Mouse (Mus musculus) hematopoietic stem cell, adult 5-6 weeks (primary cell): Measurements from ENCODE around the gene Skil. TPM values are rescaled to one million over a fixed set of nuclear protein-coding genes. Genes with fewer than 3 reads are reported as not detected.
A peak's percentile ranks its signal among the peaks of the same experiment; 100 is the strongest.

Experiments used
- ATAC-seq, 2 experiments: fragments of 125-278 bp in 1 of 2; replicated peaks in 1 of 2; 2 replicates each; pipeline ENCODE4 v1.8.0; 2016 to 2017; ENCODE audit warnings: inconsistent platforms in 2 of 2, mild to moderate bottlenecking in 2 of 2, moderate number of reproducible peaks in 2 of 2, low read depth in 1 of 2, moderate TSS enrichment in 1 of 2; ENCODE audit not compliant: low FRiP score in 2 of 2, poor library complexity in 2 of 2, severe bottlenecking in 2 of 2, insufficient read depth in 1 of 2, low TSS enrichment in 1 of 2
- total RNA-seq: library from RNA; stranded (forward); fragments of 172-1452, 232-1000 nt; gene quantifications from 2 replicates; pipeline ENCODE4 v1.2.3, GENCODE M21; 2017

Skil gene
- total RNA-seq, 1 experiment from 2014 or later, result 65.2 TPM

DNA sequence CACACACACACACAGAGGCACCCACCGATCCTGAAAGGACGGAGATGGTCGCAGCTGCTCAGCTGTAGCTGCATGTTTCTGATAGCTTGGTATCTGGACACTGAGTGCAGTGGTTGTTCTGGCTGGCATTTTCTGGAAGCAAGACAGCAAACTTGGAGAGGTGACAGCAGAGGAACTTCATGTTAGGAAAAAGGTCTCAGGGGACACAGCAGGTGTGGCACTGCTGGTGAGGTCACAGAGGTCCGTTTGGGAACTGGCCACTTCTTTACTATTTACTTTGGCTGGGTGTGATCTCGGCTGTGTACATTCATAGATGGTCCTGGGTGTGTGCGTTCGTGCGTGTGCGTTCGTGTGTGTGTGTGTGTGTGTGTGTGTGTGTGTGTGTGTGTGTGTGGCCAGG is 15.4 kb upstream of the Skil start:
- no peak for ATAC-seq

DNA sequence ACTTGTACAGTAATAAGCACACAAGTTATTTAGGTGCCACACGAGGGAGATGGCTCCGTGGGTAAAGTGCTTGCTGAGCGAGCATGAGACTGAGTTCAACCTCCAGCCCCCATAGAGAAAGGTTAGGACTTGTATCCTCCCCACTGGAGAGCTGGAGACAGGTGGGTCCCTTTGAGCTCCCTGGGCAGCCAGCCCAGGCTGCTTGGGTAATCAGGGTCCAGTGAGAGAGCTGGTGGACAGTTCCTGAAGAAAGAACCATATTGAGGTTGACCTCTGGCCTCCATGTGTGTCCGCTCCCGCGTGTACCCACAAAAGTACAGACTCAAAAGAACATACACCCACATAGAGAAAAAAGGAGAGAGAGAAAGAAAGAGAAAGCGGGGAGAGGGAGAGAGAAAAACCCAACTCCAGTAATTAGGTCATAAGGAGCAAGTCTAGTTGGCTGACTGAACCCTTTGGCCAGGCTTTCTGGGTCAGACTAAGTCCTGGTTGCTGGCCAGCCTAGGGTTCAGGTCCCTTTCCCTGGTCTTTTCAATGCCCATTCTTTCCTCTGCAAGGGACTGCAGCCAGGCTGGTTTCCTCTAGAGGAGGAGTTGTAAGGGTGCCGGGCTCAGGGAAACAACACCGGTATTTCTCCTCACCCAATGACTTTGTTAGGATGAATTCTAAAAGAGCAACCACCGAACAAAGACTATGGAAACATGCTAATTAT is 13.9 kb upstream of the Skil start:
- ATAC-seq, result no peak

- no peak for ATAC-seq
These were observed 11.9 kb upstream of the Skil start for GRCm38 (mm10) chr3:31082838-31083506.

GRCm38 (mm10) chr3:31083507-31084245 is 11.2 kb upstream of the Skil start:
- ATAC-seq, result peak; percentile 99 to 100

DNA sequence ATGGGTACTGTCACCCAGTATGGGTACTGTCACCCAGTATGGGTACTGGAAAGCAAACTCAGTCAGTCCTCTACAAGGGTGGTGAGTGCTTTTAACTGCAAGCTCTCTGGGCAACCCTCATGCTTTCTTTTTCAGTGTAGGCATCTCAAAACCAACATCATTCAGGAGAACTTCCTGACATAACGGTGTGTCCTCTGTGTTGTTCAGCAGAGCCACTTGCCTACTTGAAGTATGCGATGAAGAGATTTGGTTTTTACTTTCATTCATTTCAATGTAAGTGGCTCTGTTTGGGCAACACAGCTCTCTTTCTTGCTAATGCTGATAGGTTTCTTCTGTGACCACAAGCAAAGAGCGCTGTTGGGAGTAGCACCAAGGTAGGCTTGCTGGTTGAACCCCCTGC is 9.9 kb upstream of the Skil start:
- no peak for ATAC-seq

GRCm38 (mm10) chr3:31088789-31089775 is 5.8 kb upstream of the Skil start:
- no peak for ATAC-seq

GRCm38 (mm10) chr3:31089956-31090355 is 4.9 kb upstream of the Skil start:
- peak; percentile 23 to 28; a peak in 3 of 4 replicates for ATAC-seq

- ATAC-seq, result peak in 1 of 2 experiments; percentile 7; a peak in 1 of 4 replicates
These were observed 1.7 kb upstream of the Skil start for GRCm38 (mm10) chr3:31093196-31093595.

- peak; percentile 54 to 57 for ATAC-seq
These were observed 1.1 kb upstream of the Skil start for GRCm38 (mm10) chr3:31093627-31094351.

DNA sequence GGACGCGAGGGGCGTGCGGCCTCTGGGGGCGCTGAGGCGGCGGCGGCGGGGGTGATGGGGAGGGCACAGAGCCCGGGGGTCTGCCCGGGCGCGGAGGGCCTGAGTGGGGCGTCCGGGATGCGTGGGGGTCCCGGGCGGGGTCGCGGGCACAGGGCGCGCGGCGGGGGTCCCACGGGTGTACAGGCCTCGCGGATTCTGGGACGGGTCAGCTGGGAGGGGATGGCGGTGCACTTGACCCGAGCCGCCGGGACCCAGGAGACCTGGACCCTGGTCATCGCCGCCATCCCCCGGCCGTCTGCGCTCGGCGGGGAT is 277 bp downstream of the Skil start:
- no peak for ATAC-seq

- ATAC-seq, result peak; percentile 17 to 33
These were observed 765 bp downstream of the Skil start for GRCm38 (mm10) chr3:31095491-31096154.

DNA sequence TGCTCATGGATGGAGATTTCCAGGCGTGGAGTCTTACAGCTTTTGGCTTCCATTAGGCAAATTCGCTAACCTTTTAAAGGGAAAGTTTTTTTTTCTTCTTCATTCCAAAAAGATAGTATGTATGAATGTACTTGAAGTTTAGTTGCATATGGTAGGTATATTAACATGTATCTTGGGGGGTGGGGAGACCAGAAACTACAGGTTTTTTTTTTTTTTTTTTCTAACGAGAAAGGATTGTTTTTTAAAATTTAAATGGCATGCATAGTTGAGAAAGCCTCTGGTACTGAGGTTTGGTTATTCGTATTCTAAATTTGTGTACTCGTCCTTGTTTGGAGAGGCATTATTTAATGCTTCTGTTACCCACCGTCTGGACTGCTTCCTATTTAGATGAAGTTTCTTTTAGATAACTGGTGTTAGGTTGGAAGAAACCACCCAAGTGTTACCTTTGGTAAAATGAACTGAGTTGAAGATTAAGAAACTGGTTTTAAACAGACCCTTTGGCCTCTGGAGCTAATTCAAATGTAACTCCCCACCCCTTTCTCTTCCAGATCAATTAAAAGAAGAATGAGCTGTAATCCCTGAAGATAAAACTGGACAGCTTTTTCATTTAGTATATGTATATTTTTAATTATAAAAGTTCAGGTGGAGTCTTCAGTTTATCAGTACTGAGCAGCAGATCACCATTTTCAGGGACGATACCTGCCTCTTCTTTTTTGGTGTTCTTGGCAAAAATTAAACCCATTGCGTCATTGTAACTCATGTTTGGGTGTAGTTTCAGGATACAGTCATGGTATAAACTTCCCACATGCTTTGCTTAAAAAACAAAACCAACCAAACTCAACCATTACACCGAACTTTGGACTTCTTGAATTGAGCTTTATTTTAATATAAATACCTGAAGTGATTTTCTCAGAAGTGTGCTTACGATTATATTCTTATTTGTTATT is 1.6 kb downstream of the Skil start:
- ATAC-seq, result no peak

DNA sequence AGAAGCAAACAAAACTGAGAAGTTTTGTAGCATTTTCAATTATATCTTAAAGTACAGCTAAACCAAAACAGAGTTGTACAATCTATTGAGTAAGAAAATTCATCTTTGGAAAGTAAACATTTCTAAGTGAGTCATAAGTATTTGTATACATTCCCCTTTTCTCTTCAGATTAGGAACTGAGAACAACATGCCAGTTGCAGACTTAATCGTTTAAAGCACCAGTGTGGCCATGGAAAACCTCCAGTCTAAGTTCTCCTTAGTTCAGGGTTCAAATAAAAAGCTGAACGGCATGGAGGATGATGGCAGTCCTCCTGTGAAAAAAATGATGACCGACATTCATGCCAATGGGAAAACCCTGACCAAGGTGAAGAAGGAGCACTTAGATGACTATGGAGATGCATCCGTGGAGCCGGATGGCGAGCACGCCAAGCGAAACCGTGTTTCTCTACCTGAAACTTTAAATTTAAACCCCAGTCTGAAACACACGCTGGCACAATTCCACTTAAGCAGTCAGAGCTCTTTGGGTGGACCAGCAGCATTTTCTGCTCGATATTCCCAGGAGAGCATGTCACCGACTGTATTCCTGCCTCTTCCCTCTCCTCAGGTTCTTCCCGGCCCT is 2.4 kb downstream of the Skil start:
- ATAC-seq, result no peak

DNA sequence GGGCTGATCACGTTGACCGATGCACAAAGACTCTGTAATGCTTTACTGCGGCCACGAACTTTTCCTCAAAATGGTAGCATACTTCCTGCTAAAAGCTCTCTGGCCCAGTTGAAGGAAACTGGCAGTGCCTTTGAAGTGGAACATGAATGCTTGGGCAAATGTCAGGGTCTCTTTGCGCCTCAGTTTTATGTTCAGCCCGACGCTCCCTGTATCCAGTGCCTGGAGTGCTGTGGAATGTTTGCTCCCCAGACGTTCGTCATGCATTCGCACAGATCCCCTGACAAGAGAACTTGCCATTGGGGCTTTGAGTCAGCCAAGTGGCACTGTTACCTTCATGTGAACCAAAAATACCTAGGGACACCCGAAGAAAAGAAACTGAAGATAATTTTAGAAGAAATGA is 3.1 kb downstream of the Skil start:
- ATAC-seq, result no peak

- ATAC-seq, result no peak
These were observed 3.7 kb downstream of the Skil start for GRCm38 (mm10) chr3:31098556-31098955.
